Mouse (Mus musculus) gastrocnemius, postnatal 14 days (tissue): ENCODE data around the gene 4922502D21Rik. TPM values are rescaled to one million over a fixed set of nuclear protein-coding genes. Genes with fewer than 3 reads are reported as not detected.

Experiments
- DNase-seq: peaks from one replicate; pipeline ENCODE4 v3.0.0; 2021; ENCODE audit warnings: mixed read lengths
- intact Hi-C: fragments of 180-260 bp; cut with DNase I; formaldehyde crosslinking; loops from one replicate; pipeline ENCODE4 v1.15.1; 2025; ENCODE audit warnings: low total_unique reads
- total RNA-seq, 2 experiments: library from RNA; stranded (reverse); gene quantifications; 2 replicates each; pipeline ENCODE4 v1.2.3; 2021

The 4922502D21Rik gene
- total RNA-seq, 2 experiments from 2014 or later, result not detected

DNA sequence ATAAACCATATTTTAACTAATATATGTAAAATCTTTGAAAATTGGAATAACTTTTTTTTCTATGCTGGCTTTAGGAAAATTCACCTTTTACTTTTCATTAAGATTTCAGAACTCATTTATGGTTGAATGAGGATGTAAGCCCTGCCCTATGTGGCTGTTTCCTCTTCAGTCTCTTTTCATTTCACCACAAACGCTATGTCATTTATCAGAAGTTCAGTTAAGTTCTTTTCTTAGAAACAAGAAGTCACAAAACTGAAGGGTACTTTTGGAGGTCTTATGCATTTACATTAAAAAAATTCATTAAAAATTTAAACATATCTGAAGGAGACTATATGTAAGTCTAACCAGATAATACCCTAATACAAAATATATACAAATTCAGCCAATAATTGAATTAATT, 15.9 kb downstream of the 4922502D21Rik start:
- no peak for DNase-seq
- intact Hi-C loops, result no loop called here

DNA sequence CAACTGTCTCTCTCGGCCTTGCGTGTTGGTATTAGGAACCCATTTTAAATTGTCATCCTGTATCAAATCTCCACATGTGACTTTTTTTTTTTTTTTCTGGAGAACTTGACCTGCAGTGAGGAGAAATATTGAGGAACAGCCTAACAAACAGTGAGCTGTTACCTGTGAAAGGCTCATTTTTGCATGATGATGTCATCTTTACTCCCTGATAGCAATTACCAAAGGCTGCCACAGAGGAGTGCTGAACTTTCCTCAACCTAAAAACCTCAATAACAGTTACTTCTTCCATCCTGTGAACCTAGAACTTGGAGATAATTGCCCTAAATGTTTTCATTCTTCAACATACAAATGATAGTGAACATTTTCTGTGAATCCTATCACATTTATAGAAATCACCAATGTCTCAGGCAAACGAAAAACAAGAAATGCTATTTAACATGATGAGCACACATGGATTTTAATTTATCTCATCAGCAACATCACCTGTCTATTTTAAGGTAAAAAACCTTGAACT, 16.9 kb downstream of the 4922502D21Rik start:
- DNase-seq, result no peak
- intact Hi-C loops, result no loop called here

DNA sequence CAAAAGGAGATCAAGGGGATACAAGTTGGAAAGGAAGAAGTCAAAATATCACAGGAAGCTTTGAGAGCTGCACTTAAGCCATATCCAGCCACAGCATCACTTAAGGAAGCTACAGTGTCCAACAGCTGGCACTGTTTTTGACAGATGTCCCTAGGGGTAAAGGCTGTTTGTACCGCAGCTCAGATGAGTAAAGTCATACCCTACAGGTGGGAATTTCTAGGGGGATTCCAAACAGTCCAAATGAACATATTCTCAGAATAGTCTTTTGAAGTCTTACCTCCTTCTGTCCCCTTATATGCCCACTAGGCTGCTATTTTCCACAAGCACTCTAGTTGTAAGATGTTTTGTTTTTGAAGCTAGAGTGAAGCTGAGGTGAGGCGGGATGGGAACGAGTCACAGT, 19.1 kb downstream of the 4922502D21Rik start:
- DNase-seq, result no peak
- intact Hi-C loops, result no loop called here

DNA sequence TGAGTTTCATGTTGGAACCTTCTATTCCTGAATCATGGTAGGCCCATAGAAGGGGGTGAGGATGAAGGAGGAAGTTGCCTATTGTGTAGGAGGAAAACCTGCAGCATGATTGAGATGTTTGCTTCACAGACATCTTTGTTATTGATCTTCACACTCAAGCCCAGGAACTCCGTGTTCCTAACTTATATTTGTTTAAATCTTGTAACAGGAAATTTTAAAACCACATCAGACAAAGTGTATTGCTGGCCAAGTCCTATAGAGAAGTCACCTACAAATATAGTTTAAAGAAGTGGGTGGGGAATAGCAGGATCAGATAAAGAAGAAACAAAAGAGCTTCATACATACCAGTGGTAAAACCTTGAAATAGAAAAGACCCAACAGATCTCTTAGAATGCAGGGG, 27.4 kb downstream of the 4922502D21Rik start:
- no peak for DNase-seq
- intact Hi-C loops, result no loop called here

DNA sequence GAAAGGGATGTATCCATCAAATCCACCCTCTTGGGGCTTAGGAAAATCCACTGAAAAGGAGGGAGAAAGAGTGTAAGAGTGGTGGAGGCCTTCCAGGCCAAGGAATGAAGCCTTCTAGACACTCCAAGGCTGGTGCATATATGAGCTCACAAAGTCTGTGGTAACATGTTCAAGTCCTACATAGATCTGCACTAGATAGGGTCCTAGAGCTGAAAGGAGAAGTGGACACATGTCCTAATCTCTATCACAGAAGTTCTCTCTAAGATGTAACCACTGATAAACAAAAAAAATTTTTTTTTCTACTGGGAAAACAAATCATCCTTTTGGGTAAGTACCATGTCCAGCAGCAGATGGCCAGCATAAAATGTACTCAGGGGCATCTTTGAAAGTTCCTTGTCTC, 42.9 kb downstream of the 4922502D21Rik start:
- intact Hi-C loops, result no loop called here
- no peak for DNase-seq

DNA sequence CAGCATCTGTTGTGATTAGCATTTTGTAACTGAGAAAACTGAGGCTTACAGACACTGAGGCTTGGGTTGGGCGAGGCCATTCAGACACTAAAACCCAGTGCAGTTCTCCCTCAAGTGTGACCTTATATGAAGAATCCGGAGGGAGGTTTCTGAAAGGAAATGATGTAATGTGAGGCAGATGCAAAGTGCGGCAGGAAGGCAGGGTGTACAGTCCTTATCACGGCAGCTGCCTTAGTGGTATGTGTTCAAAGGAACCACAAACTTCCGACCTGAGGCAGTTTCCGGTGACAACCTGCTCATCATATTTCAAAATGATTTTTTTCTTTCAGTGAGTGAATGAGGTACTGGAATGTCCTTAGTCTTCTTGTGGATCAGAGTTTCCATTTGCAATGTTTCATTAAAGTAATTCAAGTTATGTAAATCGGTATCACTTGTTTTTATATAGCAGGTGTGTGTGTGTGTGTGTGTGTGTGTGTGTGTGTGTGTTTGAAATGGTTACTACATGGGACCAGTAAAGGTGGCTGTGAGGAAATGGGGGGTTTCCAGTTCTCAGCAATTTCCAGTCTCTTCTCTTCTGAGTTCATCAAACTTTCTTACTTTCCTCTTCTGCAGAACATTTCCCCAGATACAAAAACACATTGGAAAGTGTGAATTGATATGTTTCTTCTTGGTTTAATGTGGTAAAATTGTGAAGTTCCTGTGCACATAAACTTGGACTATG, 47.1 kb downstream of the 4922502D21Rik start:
- DNase-seq, result no peak
- intact Hi-C loops, result no loop called here

DNA sequence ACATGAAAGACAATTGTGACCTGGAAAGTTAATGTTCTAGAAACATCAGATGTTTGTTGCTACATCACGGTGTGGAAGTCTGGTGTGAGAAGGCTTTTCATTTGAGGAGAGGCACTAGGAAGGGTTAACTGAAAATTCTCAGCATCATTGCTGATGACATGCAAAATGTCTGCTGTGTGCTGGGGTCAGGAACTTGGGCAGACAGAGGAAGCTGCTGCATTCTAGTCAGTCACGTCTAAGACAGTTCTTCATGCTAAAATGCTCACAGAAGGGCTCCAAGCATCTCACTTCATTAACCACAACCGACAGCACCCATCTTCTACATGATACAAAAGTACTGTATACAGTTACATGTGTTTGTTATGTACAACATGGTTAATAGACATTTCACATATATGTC, 48.3 kb downstream of the 4922502D21Rik start:
- DNase-seq, result no peak
- intact Hi-C loops, result no loop called here

DNA sequence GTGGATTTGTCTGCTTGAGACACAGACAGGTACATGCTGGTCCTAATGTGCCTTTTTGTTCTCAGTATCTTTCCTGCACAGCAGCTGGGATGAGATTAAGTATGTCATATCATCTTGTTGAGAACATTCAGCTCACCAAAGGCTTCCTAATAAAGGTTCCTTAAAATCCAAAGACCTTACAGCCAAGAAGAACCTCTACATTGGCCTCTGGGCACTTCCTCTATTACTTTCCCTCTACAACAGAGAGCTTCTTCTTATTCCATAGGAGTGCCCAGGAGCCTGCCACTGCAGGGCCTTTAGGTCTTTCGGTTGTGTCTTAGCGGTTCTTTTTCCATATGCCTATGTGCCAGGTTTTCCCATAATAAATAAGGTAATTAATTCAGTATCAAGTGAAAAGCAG, 55.1 kb downstream of the 4922502D21Rik start:
- intact Hi-C loops, result no loop called here
- no peak for DNase-seq

DNA sequence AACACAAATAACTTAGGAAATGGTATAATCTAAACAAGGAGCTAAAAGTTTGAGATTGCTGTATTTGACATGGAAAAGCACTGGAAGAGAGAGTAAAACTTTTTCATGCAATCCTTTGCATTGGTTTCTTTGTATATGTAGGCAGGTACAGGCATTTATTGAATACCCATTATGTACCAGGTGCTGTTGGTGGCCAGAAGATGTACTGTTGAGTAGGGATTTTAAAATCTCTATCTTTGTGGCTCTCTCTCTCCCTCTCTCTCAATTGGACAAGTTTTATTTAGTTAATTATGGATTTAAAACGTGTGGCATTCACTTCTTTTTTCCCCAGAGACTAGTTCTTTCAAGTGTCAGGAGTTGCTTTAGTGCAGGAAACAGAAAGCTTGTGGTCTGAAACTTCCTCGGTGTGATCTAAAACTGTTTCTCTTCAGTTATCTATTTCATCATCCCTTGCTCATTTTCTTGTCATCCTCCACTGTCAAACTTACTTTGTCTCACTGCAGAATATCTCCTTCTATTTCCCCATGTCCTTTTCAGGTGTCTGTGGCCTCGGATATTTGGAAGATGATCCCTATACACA, 55.9 kb downstream of the 4922502D21Rik start:
- intact Hi-C loops, result no loop called here
- DNase-seq, result no peak

DNA sequence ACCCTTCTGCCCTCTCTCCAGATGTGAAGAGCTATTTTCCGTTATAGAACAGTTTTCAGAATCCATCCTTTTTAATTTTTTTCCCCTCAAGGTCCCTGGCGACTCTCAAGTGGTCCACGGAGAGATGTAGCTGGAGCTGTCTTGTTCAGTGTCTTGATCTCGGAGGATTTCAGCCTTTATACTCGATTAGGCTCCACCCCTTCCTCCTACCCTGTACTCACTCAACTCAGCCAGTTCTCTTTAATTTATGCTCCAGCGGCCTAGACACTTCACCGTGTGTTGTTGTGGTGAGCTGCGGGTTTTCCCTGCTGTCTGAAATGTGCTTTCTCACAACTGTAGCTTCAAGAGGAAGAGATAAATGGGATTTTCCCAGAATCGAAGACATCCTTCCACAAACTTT, 56.4 kb downstream of the 4922502D21Rik start, which contains the start of gene Cd69:
Gene Cd69 (minus strand): TSS at position 217 of the 400 bp plus-strand sequence.
- no peak for DNase-seq
- intact Hi-C loops, result no loop called here

DNA sequence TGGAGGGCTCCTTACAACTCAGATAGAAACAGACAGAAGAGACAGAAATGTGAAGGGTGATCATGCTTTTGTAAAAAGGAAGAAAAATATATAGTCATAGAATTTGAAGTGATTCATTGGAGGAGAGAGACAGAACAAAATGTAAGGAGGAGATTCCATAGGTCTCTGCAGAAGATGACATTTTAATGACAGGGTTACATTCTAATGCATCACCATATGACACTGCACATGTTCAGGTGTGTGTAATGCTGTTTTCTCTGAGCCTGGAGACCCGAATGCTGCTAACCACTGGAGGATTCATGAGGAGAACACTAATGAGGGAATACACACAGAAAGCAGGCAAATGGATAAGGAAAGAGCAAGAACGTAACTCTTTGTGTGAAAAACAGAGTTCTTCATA, 57.1 kb downstream of the 4922502D21Rik start:
- DNase-seq, result no peak
- intact Hi-C loops, result no loop called here

DNA sequence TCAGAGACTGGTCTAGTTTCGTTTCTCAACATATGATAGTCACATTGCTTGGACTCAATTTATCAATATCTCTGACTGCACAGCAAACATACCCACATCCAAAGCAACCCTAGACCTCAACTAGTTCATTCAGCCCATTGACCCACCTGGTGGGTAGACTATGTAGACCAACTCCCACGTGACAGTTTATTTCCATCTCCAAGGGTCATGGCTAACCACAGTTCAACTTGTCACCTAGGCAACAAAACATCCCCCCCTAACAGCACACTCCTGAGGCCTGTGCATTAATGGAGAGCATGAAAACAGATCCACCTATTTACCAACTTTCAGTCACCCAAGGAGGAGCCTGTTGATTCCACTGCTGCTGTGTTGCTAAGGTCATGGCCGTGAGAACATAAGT, 57.9 kb downstream of the 4922502D21Rik start:
- intact Hi-C loops, result no loop called here
- no peak for DNase-seq

Other genes starting within 250 kb of the 4922502D21Rik start
- gene Clec2e, start 230.9 kb downstream of the 4922502D21Rik start, total RNA-seq, result under 1 TPM; 0.25 to 0.35 TPM
- 10 to 100 TPM; 42.2 to 57.2 TPM for gene Clec2d, start 151.2 kb downstream of the 4922502D21Rik start, total RNA-seq
- gene Cd69, start 56.4 kb downstream of the 4922502D21Rik start, total RNA-seq, result not detected
- under 1 TPM in 1 of 2 experiments, not detected in 1; 0.10 TPM for gene Clec12a, start 10.9 kb upstream of the 4922502D21Rik start, total RNA-seq
- gene Clec12b, start 54.1 kb upstream of the 4922502D21Rik start, total RNA-seq, result not detected
- gene Clec1b, start 65.5 kb upstream of the 4922502D21Rik start, total RNA-seq, result under 1 TPM in 1 of 2 experiments, not detected in 1; 0.35 TPM
- gene Clec9a, start 77.1 kb upstream of the 4922502D21Rik start, total RNA-seq, result not detected
- 1 to 10 TPM; 3.5 to 4.5 TPM for gene Clec1a, start 120.2 kb upstream of the 4922502D21Rik start, total RNA-seq
- gene Olr1, start 175.4 kb upstream of the 4922502D21Rik start, total RNA-seq, result not detected
- gene Tmem52b, start 180.8 kb upstream of the 4922502D21Rik start, total RNA-seq, result not detected
- 10 to 100 TPM; 27.8 to 35.4 TPM for gene Gabarapl1, start 201.4 kb upstream of the 4922502D21Rik start, total RNA-seq
- not detected for gene Klre1, start 246.1 kb upstream of the 4922502D21Rik start, total RNA-seq